Comparison of ENCODE assay signal across 26 mouse cellular contexts in genomic region chr14:34543596-34543995, GRCm38 (mm10). TPM values are rescaled to one million over a fixed set of nuclear protein-coding genes. Genes with fewer than 3 reads are reported as not detected.
A peak's percentile ranks its signal among the peaks of the same experiment; 100 is the strongest.
DNase-seq lines count a peak whose midpoint lies in the region; ATAC-seq and TF ChIP-seq lines count a peak whose summit lies in the region.
"Had no signal": no experiment of that assay in that cellular context is flagged by ENCODE, and none has a peak within 500 bp of the region (broad histone marks: within the 10 kb centered on the region; RNA-seq: fewer than 3 reads in every experiment).

No protein-coding gene starts in this region.

- peak overlapping the region; percentile 26 for H3K4me3 ChIP-seq in gastrocnemius, adult 2 months
- H3K4me3 ChIP-seq in heart, embryonic 12.5 days, result no peak overlapping the region
- H3K4me3 ChIP-seq in forebrain, embryonic 14.5 days (ENCODE audit: low read depth, low read length), result no peak overlapping the region
- H3K4me3 ChIP-seq in midbrain, embryonic 13.5 days (replicated peaks), result no peak overlapping the region
- H3K4me3 ChIP-seq: embryonic facial prominence, embryonic 15.5 days had no signal

- H3K27me3 ChIP-seq in heart, embryonic 12.5 days (replicated peaks), result no peaks in the 10 kb centered on the region
- H3K27me3 ChIP-seq in forebrain, embryonic 14.5 days (replicated peaks; ENCODE audit: control insufficient read depth, insufficient read depth, low read length), result no peaks in the 10 kb centered on the region
- H3K27me3 ChIP-seq in midbrain, embryonic 13.5 days, result peaks cover 10% of the 10 kb centered on the region; the same call in 1 of the 2 replicates
- H3K27me3 ChIP-seq: embryonic facial prominence, embryonic 15.5 days had no signal

- H3K9me3 ChIP-seq in heart, embryonic 12.5 days (replicated peaks), result no peaks in the 10 kb centered on the region
- H3K9me3 ChIP-seq in forebrain, embryonic 14.5 days (replicated peaks; ENCODE audit: control insufficient read depth, low read length), result no peaks in the 10 kb centered on the region
- no peaks in the 10 kb centered on the region for H3K9me3 ChIP-seq in midbrain, embryonic 13.5 days
- H3K9me3 ChIP-seq: embryonic facial prominence, embryonic 15.5 days; G1E had no signal

- peaks cover 53% of the 10 kb centered on the region for H3K4me1 ChIP-seq in heart, embryonic 12.5 days (replicated peaks)
- H3K4me1 ChIP-seq in forebrain, embryonic 14.5 days (ENCODE audit: control insufficient read depth, insufficient read depth, low read length), result no peaks in the 10 kb centered on the region
- 0 out of 2 replicates have a peak, but pooled peaks cover 4% of the 10 kb centered on the region for H3K4me1 ChIP-seq in midbrain, embryonic 13.5 days (replicated peaks)

- H3K27ac ChIP-seq in gastrocnemius, adult 2 months, result peak overlapping the region; percentile 89
- H3K27ac ChIP-seq in heart, embryonic 12.5 days (ENCODE audit: poor library complexity, severe bottlenecking), result peak overlapping the region; percentile 97
- no peak overlapping the region for H3K27ac ChIP-seq in forebrain, embryonic 14.5 days (ENCODE audit: low read depth, low read length)
- no peak overlapping the region for H3K27ac ChIP-seq in midbrain, embryonic 13.5 days
- H3K27ac ChIP-seq: embryonic facial prominence, embryonic 15.5 days had no signal

- no peak for TF ChIP-seq CTCF in gastrocnemius, adult 2 months (IDR thresholded peaks at IDR 0.05)

- H3K36me3 ChIP-seq in heart, embryonic 12.5 days, result peaks cover 59% of the 10 kb centered on the region
- no peaks in the 10 kb centered on the region for H3K36me3 ChIP-seq in forebrain, embryonic 14.5 days (ENCODE audit: control insufficient read depth, insufficient read depth, low read length)
- H3K36me3 ChIP-seq in midbrain, embryonic 13.5 days, result no peaks in the 10 kb centered on the region
- H3K36me3 ChIP-seq: embryonic facial prominence, embryonic 15.5 days; G1E had no signal

- WGBS in heart, embryonic 12.5 days, result 61% methylated on average over 6 of the region's 6 CpGs
- WGBS in forebrain, embryonic 14.5 days, result 66% methylated on average over 6 of the region's 6 CpGs
- WGBS in midbrain, embryonic 13.5 days, result 77% methylated on average over 6 of the region's 6 CpGs

- 0 out of 2 replicates have a peak overlapping the region, but pooled peaks have one; percentile 31 for H3K4me2 ChIP-seq in heart, embryonic 12.5 days
- H3K4me2 ChIP-seq in forebrain, embryonic 14.5 days (ENCODE audit: low read length), result no peak overlapping the region
- H3K4me2 ChIP-seq in midbrain, embryonic 13.5 days (replicated peaks), result no peak overlapping the region
- H3K4me2 ChIP-seq: embryonic facial prominence, embryonic 15.5 days; liver, embryonic 11.5 days had no signal

- DNase-seq in gastrocnemius, adult 2 months, result no peak
- DNase-seq in gastrocnemius, adult 18-20 months (ENCODE audit: low spot score), result no peak
- peak; percentile 43 for DNase-seq in 3T3-L1 (ENCODE audit: low read depth, low spot score)
- DNase-seq in heart, postnatal 4 days, result peak; percentile 68
- DNase-seq in forebrain, embryonic 14.5 days (ENCODE audit: low spot score), result no peak
- DNase-seq in spleen, adult 12 weeks (ENCODE audit: low spot score), result no peak
- DNase-seq: cerebellum, adult 2 months; cerebellum, postnatal 36 days; gastrocnemius, postnatal 10 days; kidney, postnatal 36 days; lung, adult 18-20 months; lung, postnatal 14 days; right cerebral cortex, postnatal 4 days; thymus, adult 18-20 months had no signal

- H3K9ac ChIP-seq in heart, embryonic 12.5 days, result peak overlapping the region; percentile 18
- H3K9ac ChIP-seq in forebrain, embryonic 14.5 days (ENCODE audit: low read length), result no peak overlapping the region
- no peak overlapping the region for H3K9ac ChIP-seq in midbrain, embryonic 13.5 days (replicated peaks)
- H3K9ac ChIP-seq: embryonic facial prominence, embryonic 15.5 days had no signal

- intact Hi-C loops in gastrocnemius, adult 2 months (cut with DNase I), result loop anchor here (1.0 kb wide), 1 partner anchor 12 kb away; no protein-coding TSS in a partner anchor

- no peak for ATAC-seq in heart, embryonic 12.5 days (ENCODE audit: insufficient number of reproducible peaks, low FRiP score)
- no peak for ATAC-seq in forebrain, embryonic 14.5 days
- no peak for ATAC-seq in midbrain, embryonic 13.5 days
- ATAC-seq: midbrain, embryonic 16.5 days had no signal

RNA-seq across cellular contexts. Expression of gene 9230112D13Rik, which starts 21.0 kb away (rescaled TPM):
- not detected for total RNA-seq in gastrocnemius, adult 2 months (2021)
- total RNA-seq in gastrocnemius, adult 18-20 months (2021), result not detected
- polyA plus RNA-seq in heart, embryonic 12.5 days (2016; fragmentation: Nextera tagmentation; extraction: Ambion mirVana), result not detected in 2 replicates
- not detected for total RNA-seq in heart, postnatal 4 days (2021)
- not detected in 2 replicates for polyA plus RNA-seq in forebrain, embryonic 14.5 days (2014; fragmentation: Nextera tagmentation; extraction: Ambion mirVana)
- polyA plus RNA-seq in midbrain, embryonic 13.5 days (2015; fragmentation: Nextera tagmentation; extraction: Ambion mirVana), result not detected in 2 replicates
- total RNA-seq: adrenal gland, adult 18-20 months; G1E; gastrocnemius, postnatal 10 days; layer of hippocampus, postnatal 10 days; megakaryocyte-erythroid progenitor cell, adult 5-6 weeks; neutrophil, adult 5-6 weeks had no signal
- polyA plus RNA-seq: cerebellum, adult 2 months; embryonic facial prominence, embryonic 15.5 days; G1E; kidney, embryonic 14.5 days; limb, embryonic 11.5 days; liver, embryonic 11.5 days; midbrain, embryonic 16.5 days had no signal

RNA-seq across cellular contexts. Expression of gene Bmpr1a, which starts 40.5 kb away (rescaled TPM):
- 10 to 100 TPM; 49.4 to 54.1 TPM for total RNA-seq in gastrocnemius, adult 2 months (2021)
- total RNA-seq in gastrocnemius, adult 18-20 months (2021), result 10 to 100 TPM; 46.3 to 47.4 TPM
- 53.9 and 58.0 TPM in 2 replicates for polyA plus RNA-seq in heart, embryonic 12.5 days (2016; fragmentation: Nextera tagmentation; extraction: Ambion mirVana)
- 100 to 1,000 TPM; 107 to 115 TPM for total RNA-seq in heart, postnatal 4 days (2021)
- 21.3 and 22.5 TPM in 2 replicates for polyA plus RNA-seq in forebrain, embryonic 14.5 days (2014; fragmentation: Nextera tagmentation; extraction: Ambion mirVana)
- polyA plus RNA-seq in midbrain, embryonic 13.5 days (2015; fragmentation: Nextera tagmentation; extraction: Ambion mirVana), result 18.1 and 21.4 TPM in 2 replicates
- total RNA-seq: megakaryocyte-erythroid progenitor cell, adult 5-6 weeks had no signal
- polyA plus RNA-seq: G1E had no signal

RNA-seq across cellular contexts. Expression of gene Ldb3, which starts 44.9 kb away (rescaled TPM):
- total RNA-seq in gastrocnemius, adult 2 months (2021), result 1,000 to 10,000 TPM; 1,886 to 2,548 TPM
- 1,000 to 10,000 TPM; 2,008 to 2,153 TPM for total RNA-seq in gastrocnemius, adult 18-20 months (2021)
- 226 and 239 TPM in 2 replicates for polyA plus RNA-seq in heart, embryonic 12.5 days (2016; fragmentation: Nextera tagmentation; extraction: Ambion mirVana)
- 100 to 1,000 TPM; 709 to 766 TPM for total RNA-seq in heart, postnatal 4 days (2021)
- polyA plus RNA-seq in forebrain, embryonic 14.5 days (2014; fragmentation: Nextera tagmentation; extraction: Ambion mirVana), result 0.49 and 0.63 TPM in 2 replicates
- 0.11 and 0.32 TPM in 2 replicates for polyA plus RNA-seq in midbrain, embryonic 13.5 days (2015; fragmentation: Nextera tagmentation; extraction: Ambion mirVana)
- total RNA-seq: megakaryocyte-erythroid progenitor cell, adult 5-6 weeks; neutrophil, adult 5-6 weeks had no signal
- polyA plus RNA-seq: G1E had no signal

RNA-seq across cellular contexts. Expression of gene Opn4, which starts 56.3 kb away (rescaled TPM):
- not detected for total RNA-seq in gastrocnemius, adult 2 months (2021)
- not detected for total RNA-seq in gastrocnemius, adult 18-20 months (2021)
- polyA plus RNA-seq in heart, embryonic 12.5 days (2016; fragmentation: Nextera tagmentation; extraction: Ambion mirVana), result 4.3 and 4.9 TPM in 2 replicates
- 1 to 10 TPM; 2.9 to 4.8 TPM for total RNA-seq in heart, postnatal 4 days (2021)
- polyA plus RNA-seq in forebrain, embryonic 14.5 days (2014; fragmentation: Nextera tagmentation; extraction: Ambion mirVana), result not detected in 2 replicates
- 0.16 TPM in 1 of 2 replicates, not detected in the other for polyA plus RNA-seq in midbrain, embryonic 13.5 days (2015; fragmentation: Nextera tagmentation; extraction: Ambion mirVana)
- total RNA-seq: adrenal gland, adult 18-20 months; gastrocnemius, postnatal 10 days; layer of hippocampus, postnatal 10 days; megakaryocyte-erythroid progenitor cell, adult 5-6 weeks; neutrophil, adult 5-6 weeks had no signal
- polyA plus RNA-seq: G1E; limb, embryonic 11.5 days; liver, embryonic 11.5 days; midbrain, embryonic 16.5 days had no signal

Comparison
In these comparisons a context has a peak if more than half of its experiments do, and no peak if none do; other contexts are left out.
1. DNase-seq: peak in 3T3-L1 (single experiment) and heart, postnatal 4 days (single experiment); none in gastrocnemius, adult 2 months (single experiment), gastrocnemius, adult 18-20 months (single experiment), forebrain, embryonic 14.5 days (single experiment) and spleen, adult 12 weeks (single experiment).
2. H3K27ac ChIP-seq: peak in gastrocnemius, adult 2 months (single experiment) and heart, embryonic 12.5 days (single experiment); none in forebrain, embryonic 14.5 days (single experiment) and midbrain, embryonic 13.5 days (single experiment).